Mouse (Mus musculus) CH12.LX (cell line): ENCODE data around the gene Cryga. TPM values are rescaled to one million over a fixed set of nuclear protein-coding genes. Genes with fewer than 3 reads are reported as not detected.
A peak's percentile ranks its signal among the peaks of the same experiment; 100 is the strongest.

ENCODE experiments used
- DNase-seq: peaks from one replicate; pipeline ENCODE4 v3.0.0-alpha.2; 2013; ENCODE audit errors: extremely low read depth
- H3K27ac ChIP-seq: 2 replicates; pipeline ENCODE4 v1.5.1; 2012; ENCODE audit warnings: low read depth, mild to moderate bottlenecking, control low read depth, moderate library complexity; ENCODE audit not compliant: insufficient read depth
- H3K27me3 ChIP-seq: replicated peaks from 2 replicates; pipeline ENCODE3; 2012; ENCODE audit warnings: inconsistent platforms
- H3K36me3 ChIP-seq, 2 experiments: replicated peaks in 1 of 2; 2 replicates each; pipeline versions ENCODE3 to v1.6.1; 2012; ENCODE audit warnings: inconsistent platforms in 1 of 2, low read length in 1 of 2, mild to moderate bottlenecking in 1 of 2, mixed read lengths in 1 of 2, moderate library complexity in 1 of 2; ENCODE audit not compliant: control insufficient read depth in 1 of 2, insufficient read depth in 1 of 2
- H3K4me1 ChIP-seq, 2 experiments: 2 replicates each; pipeline ENCODE4 v1.6.1; 2012; ENCODE audit warnings: inconsistent platforms in 1 of 2, moderate library complexity in 1 of 2; ENCODE audit not compliant: insufficient read depth in 2 of 2, control insufficient read depth in 1 of 2
- H3K4me2 ChIP-seq: 2 replicates; pipeline ENCODE4 v1.6.1; 2012; ENCODE audit warnings: low read depth, mild to moderate bottlenecking, control low read depth; ENCODE audit not compliant: poor library complexity, insufficient read depth, severe bottlenecking
- H3K4me3 ChIP-seq, 3 experiments: fragments of 150-350 bp in 1 of 3; sonication (generic) in 1 of 3; replicated peaks in 1 of 3; 2 replicates each; pipeline versions ENCODE3 to v1.5.1; 2011 to 2012; ENCODE audit warnings: low read depth in 2 of 3, low read length in 2 of 3, mild to moderate bottlenecking in 2 of 3, moderate library complexity in 2 of 3, control low read depth in 1 of 3, improper control_type of control experiment in 1 of 3, inconsistent platforms in 1 of 3, mixed read lengths in 1 of 3; ENCODE audit not compliant: poor library complexity in 1 of 3
- H3K79me2 ChIP-seq: replicated peaks from 2 replicates; pipeline ENCODE4 v1.6.1; 2012; ENCODE audit warnings: mild to moderate bottlenecking, moderate library complexity; ENCODE audit not compliant: control insufficient read depth, poor library complexity, insufficient read depth, severe bottlenecking; ENCODE audit errors: extremely low read depth
- H3K9ac ChIP-seq: 2 replicates; pipeline ENCODE4 v1.6.1; 2012; ENCODE audit warnings: low read depth, mild to moderate bottlenecking, control low read depth, moderate library complexity; ENCODE audit not compliant: insufficient read depth
- H3K9me3 ChIP-seq: replicated peaks from 2 replicates; pipeline ENCODE3; 2012; ENCODE audit warnings: low read length, inconsistent platforms, mixed read lengths
- BHLHE40 ChIP-seq: IDR thresholded peaks from 2 replicates; pipeline ENCODE4 v1.6.1; 2011; ENCODE audit warnings: mild to moderate bottlenecking, low read depth, low read length, improper control_type of control experiment
- CHD2 ChIP-seq: IDR thresholded peaks from 2 replicates; pipeline ENCODE4 v1.6.1; 2011; ENCODE audit warnings: low read length, improper control_type of control experiment
- CTCF ChIP-seq, 2 experiments: IDR thresholded peaks in 1 of 2; conservative IDR thresholded peaks in 1 of 2; 2 replicates each; pipeline ENCODE4 v1.5.1; 2011 to 2012; ENCODE audit warnings: low read depth in 2 of 2, low read length in 2 of 2, improper control_type of control experiment in 1 of 2, inconsistent platforms in 1 of 2, mild to moderate bottlenecking in 1 of 2, moderate library complexity in 1 of 2
- E2F4 ChIP-seq: IDR thresholded peaks from 2 replicates; pipeline ENCODE4 v1.6.1; 2011; ENCODE audit warnings: low read depth, low read length, improper control_type of control experiment; ENCODE audit not compliant: insufficient replicate concordance
- ELF1 ChIP-seq: IDR thresholded peaks from 2 replicates; pipeline ENCODE4 v1.6.1; 2014; ENCODE audit warnings: low read depth, mild to moderate bottlenecking, inconsistent platforms, low read length, improper control_type of control experiment
- EP300 ChIP-seq: IDR thresholded peaks from 2 replicates; pipeline ENCODE4 v1.6.1; 2011; ENCODE audit warnings: low read length, improper control_type of control experiment
- GABPA ChIP-seq: IDR thresholded peaks from 2 replicates; pipeline ENCODE4 v1.6.1; 2012; ENCODE audit warnings: low read depth, low read length, improper control_type of control experiment, inconsistent platforms; ENCODE audit not compliant: insufficient replicate concordance
- HCFC1 ChIP-seq: IDR thresholded peaks from 2 replicates; pipeline ENCODE4 v1.6.1; 2012; ENCODE audit warnings: low read depth, mild to moderate bottlenecking, inconsistent platforms, low read length, improper control_type of control experiment
- IRF4 ChIP-seq: IDR thresholded peaks from 2 replicates; pipeline ENCODE4 v1.6.1; 2014; ENCODE audit warnings: low read depth, mild to moderate bottlenecking, inconsistent platforms, low read length, improper control_type of control experiment
- MAFK ChIP-seq: IDR thresholded peaks from 2 replicates; pipeline ENCODE4 v1.6.1; 2011; ENCODE audit warnings: low read length, improper control_type of control experiment; ENCODE audit not compliant: insufficient replicate concordance
- MAZ ChIP-seq: IDR thresholded peaks from 2 replicates; pipeline ENCODE4 v1.6.1; 2012; ENCODE audit warnings: low read depth, mild to moderate bottlenecking, inconsistent platforms, low read length, improper control_type of control experiment, moderate library complexity
- MEF2A ChIP-seq: IDR thresholded peaks from 2 replicates; pipeline ENCODE4 v1.6.1; 2014; ENCODE audit warnings: low read depth, mild to moderate bottlenecking, inconsistent platforms, low read length, improper control_type of control experiment, borderline replicate concordance
- MXI1 ChIP-seq: IDR thresholded peaks from 2 replicates; pipeline ENCODE4 v1.6.1; 2011; ENCODE audit warnings: mild to moderate bottlenecking, low read depth, low read length, improper control_type of control experiment
- MYC ChIP-seq: IDR thresholded peaks from 2 replicates; pipeline ENCODE4 v1.6.1; 2011; ENCODE audit warnings: low read depth, mild to moderate bottlenecking, improper control_type of control experiment, low read length
- NELFE ChIP-seq: IDR thresholded peaks from 2 replicates; pipeline ENCODE4 v1.6.1; 2011; ENCODE audit warnings: low read depth, low read length, improper control_type of control experiment
- NRF1 ChIP-seq: IDR thresholded peaks from 2 replicates; pipeline ENCODE4 v1.6.1; 2014; ENCODE audit warnings: low read depth, mild to moderate bottlenecking, inconsistent platforms, low read length, improper control_type of control experiment, moderate library complexity
- PAX5 ChIP-seq: IDR thresholded peaks from 2 replicates; pipeline ENCODE4 v1.6.1; 2012; ENCODE audit warnings: low read length, inconsistent platforms, mixed read lengths
- RAD21 ChIP-seq: IDR thresholded peaks from 2 replicates; pipeline ENCODE4 v1.6.1; 2011; ENCODE audit warnings: low read depth, mild to moderate bottlenecking, low read length, improper control_type of control experiment, moderate library complexity
- RCOR1 ChIP-seq: conservative IDR thresholded peaks from 2 replicates; pipeline ENCODE4 v1.6.1; 2012; ENCODE audit warnings: low read depth, mild to moderate bottlenecking, inconsistent platforms, low read length, improper control_type of control experiment
- SIN3A ChIP-seq: IDR thresholded peaks from 2 replicates; pipeline ENCODE4 v1.6.1; 2012; ENCODE audit warnings: low read length, improper control_type of control experiment, inconsistent platforms
- SMC3 ChIP-seq: IDR thresholded peaks from 2 replicates; pipeline ENCODE4 v1.6.1; 2011; ENCODE audit warnings: low read depth, low read length, improper control_type of control experiment
- TBP ChIP-seq: conservative IDR thresholded peaks from 2 replicates; pipeline ENCODE4 v1.6.1; 2011; ENCODE audit warnings: low read depth, low read length, improper control_type of control experiment
- TCF12 ChIP-seq: IDR thresholded peaks from 2 replicates; pipeline ENCODE4 v1.6.1; 2014; ENCODE audit warnings: low read depth, mild to moderate bottlenecking, inconsistent platforms, low read length, improper control_type of control experiment
- UBTF ChIP-seq: IDR thresholded peaks from 2 replicates; pipeline ENCODE4 v1.6.1; 2012; ENCODE audit warnings: low read depth, mild to moderate bottlenecking, inconsistent platforms, low read length, improper control_type of control experiment, moderate library complexity
- USF1 ChIP-seq: IDR thresholded peaks from 2 replicates; pipeline ENCODE4 v1.6.1; 2014; ENCODE audit warnings: low read depth, mild to moderate bottlenecking, inconsistent platforms, low read length, improper control_type of control experiment
- USF2 ChIP-seq: conservative IDR thresholded peaks from 2 replicates; pipeline ENCODE4 v1.6.1; 2011; ENCODE audit warnings: low read depth, low read length, improper control_type of control experiment
- ZMIZ1 ChIP-seq: IDR thresholded peaks from 2 replicates; pipeline ENCODE4 v1.6.1; 2012; ENCODE audit warnings: low read depth, mild to moderate bottlenecking, inconsistent platforms, low read length, improper control_type of control experiment
- ZNF384 ChIP-seq: IDR thresholded peaks from 2 replicates; pipeline ENCODE4 v1.6.1; 2012; ENCODE audit warnings: low read depth, low read length, improper control_type of control experiment, inconsistent platforms
- dilution Hi-C: fragments of 300-500 bp; cut with MboI; formaldehyde crosslinking; loops from 2 replicates; pipeline ENCODE4 v1.14.3; 2020; ENCODE audit warnings: low sequenced_read_pairs; ENCODE audit not compliant: extremely low pct_unique_long_range_greater_than_20kb, extremely low pct_ligation_motif_present
- in situ Hi-C: fragments of 300-500 bp; cut with MboI; formaldehyde crosslinking; loops from 3 replicates; pipeline ENCODE4 v1.14.3; 2019; ENCODE audit warnings: low sequenced_read_pairs, low pct_ligation_motif_present, low pct_unique_long_range_greater_than_20kb, mixed read lengths
- polyA plus RNA-seq: library from polyadenylated mRNA; unstranded; fragments of >175 nt; gene quantifications from 2 replicates; pipeline ENCODE4 v1.2.1, GENCODE M21; 2012; ENCODE audit warnings: low read depth; ENCODE audit not compliant: insufficient read length
- total RNA-seq, 2 experiments: library from RNA; depleted of rRNA; stranded (reverse); fragments of 300-350 nt in 1 of 2; fragments of >200 nt in 1 of 2; gene quantifications; 2 replicates each; pipeline ENCODE4 v1.2.3; 2012 to 2014

Gene Cryga
- total and polyA plus RNA-seq, 3 experiments: not detected

DNA sequence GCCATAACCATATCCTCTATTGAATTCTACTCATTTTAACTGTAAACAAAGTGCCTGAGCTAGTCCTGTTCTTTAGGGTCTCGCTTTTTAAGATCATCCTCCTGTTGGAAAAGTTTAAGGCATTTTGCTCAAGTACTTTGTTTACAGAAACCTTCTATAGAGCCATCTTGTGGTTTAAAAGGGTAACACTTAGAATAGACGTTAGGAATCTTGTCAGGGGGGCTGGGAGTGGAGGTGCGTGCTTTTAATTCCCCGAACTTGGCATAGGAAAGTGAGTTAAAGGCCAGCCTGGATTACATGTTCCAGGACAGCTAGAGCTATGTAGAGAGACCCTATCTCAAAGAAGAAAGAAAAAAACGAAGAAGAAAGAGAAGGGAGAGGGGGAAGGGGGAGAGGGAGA is 27.6 kb downstream of the Cryga start:
- in situ Hi-C loops: no loop called here
- TF ChIP-seq RCOR1: no peak
- TF ChIP-seq SMC3: peak; percentile 41
- TF ChIP-seq HCFC1: no peak
- TF ChIP-seq MYC: no peak
- no peak for TF ChIP-seq USF1
- TF ChIP-seq PAX5: no peak
- no peak for TF ChIP-seq MEF2A
- TF ChIP-seq USF2: no peak
- no peak for TF ChIP-seq SIN3A
- peak in 1 of 2 experiments; percentile 55; a peak in 2 of 4 replicates for TF ChIP-seq CTCF (conservative IDR thresholded peaks at IDR 0.05 in 1 of 2, IDR thresholded peaks at IDR 0.05 in 1 of 2; ENCODE audit: low read depth in 2 of 2, low read length in 2 of 2)
- no peak for TF ChIP-seq GABPA
- TF ChIP-seq MXI1: no peak
- TF ChIP-seq MAZ: no peak
- TF ChIP-seq TBP: no peak
- TF ChIP-seq CHD2: no peak
- TF ChIP-seq ZNF384: no peak
- peak; percentile 13 for TF ChIP-seq RAD21
- TF ChIP-seq ELF1: no peak
- no peak for TF ChIP-seq MAFK
- no peak for TF ChIP-seq BHLHE40
- TF ChIP-seq, all 38 proteins: peak for 3
- no peak overlapping the region for H3K9ac ChIP-seq
- H3K4me3 ChIP-seq: no peak overlapping the region
- H3K4me1 ChIP-seq: no peaks in the 10 kb centered on the region
- H3K79me2 ChIP-seq: no peaks in the 10 kb centered on the region
- no peaks in the 10 kb centered on the region for H3K27me3 ChIP-seq
- no peaks in the 10 kb centered on the region for H3K9me3 ChIP-seq
- no peak overlapping the region for H3K27ac ChIP-seq
- no peaks in the 10 kb centered on the region for H3K36me3 ChIP-seq
- H3K4me2 ChIP-seq: no peak overlapping the region
- dilution Hi-C loops: no loop called here
- no peak for DNase-seq

DNA sequence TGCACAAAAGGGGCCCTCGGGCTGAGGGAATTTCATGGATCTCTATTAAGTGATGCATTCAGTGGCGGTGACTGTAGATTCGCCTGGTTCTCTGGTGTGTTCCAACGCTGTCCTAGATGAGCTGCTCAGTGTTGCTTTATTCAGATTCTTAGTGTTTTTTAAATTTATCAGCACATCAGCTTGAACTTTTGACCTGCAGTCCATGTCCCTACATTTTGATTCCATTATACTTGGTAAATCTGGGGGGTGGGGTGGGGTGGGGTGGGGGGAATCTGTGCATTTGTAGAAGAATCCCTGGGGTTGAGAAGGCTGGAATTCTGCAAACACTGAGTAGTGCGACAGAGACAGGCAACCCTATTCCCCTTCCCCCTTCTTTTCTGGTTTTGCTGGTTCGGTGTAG is 29.6 kb downstream of the Cryga start, which contains the start of gene Crygc:
Gene Crygc, minus strand, starts transcription at position 101 of the 400 bp plus-strand sequence.
- H3K4me3 ChIP-seq: no peak within 1 kb of the TSS
- no peaks in the 10 kb centered on the region for H3K36me3 ChIP-seq
- no peaks in the 10 kb centered on the region for H3K79me2 ChIP-seq
- no peak within 1 kb of the TSS for H3K9ac ChIP-seq
- H3K27ac ChIP-seq: no peak within 1 kb of the TSS
- in situ Hi-C loops: no loop called here
- DNase-seq: no peak
- no peak within 1 kb of the TSS for H3K4me2 ChIP-seq
- no peaks in the 10 kb centered on the region for H3K27me3 ChIP-seq
- no peaks in the 10 kb centered on the region for H3K9me3 ChIP-seq
- H3K4me1 ChIP-seq: no peaks in the 10 kb centered on the region
- no peak for TF ChIP-seq NRF1
- no peak for TF ChIP-seq HCFC1
- TF ChIP-seq E2F4: no peak
- no peak for TF ChIP-seq UBTF
- TF ChIP-seq MAFK: no peak
- no peak for TF ChIP-seq RCOR1
- TF ChIP-seq PAX5: no peak
- no peak for TF ChIP-seq GABPA
- TF ChIP-seq CHD2: no peak
- no peak for TF ChIP-seq ZMIZ1
- TF ChIP-seq TBP: no peak
- no peak for TF ChIP-seq IRF4
- TF ChIP-seq ELF1: no peak
- TF ChIP-seq RAD21: no peak
- TF ChIP-seq NELFE: no peak
- no peak for TF ChIP-seq TCF12
- TF ChIP-seq EP300: no peak
- no peak for TF ChIP-seq SMC3
- dilution Hi-C loops: no loop called here
